Mouse (Mus musculus) ovary, postnatal 36 days (tissue): ENCODE measurements around the gene Prkg1.

Experiments
- DNase-seq: peaks from one replicate; pipeline ENCODE4 v3.0.0; 2022; ENCODE audit warnings: low spot score, mixed read lengths

Gene Prkg1

GRCm38 (mm10) chr19:30843052-30843564, 921.7 kb downstream of the Prkg1 start:
- DNase-seq = no peak

- DNase-seq = no peak
These were observed 922.2 kb downstream of the Prkg1 start for GRCm38 (mm10) chr19:30842640-30843039.

GRCm38 (mm10) chr19:30833045-30833651, 931.7 kb downstream of the Prkg1 start:
- DNase-seq = no peak

- no peak for DNase-seq
These were observed 935.5 kb downstream of the Prkg1 start for GRCm38 (mm10) chr19:30829231-30829775.

GRCm38 (mm10) chr19:30827820-30828219, 937.0 kb downstream of the Prkg1 start:
- DNase-seq = no peak

GRCm38 (mm10) chr19:30826106-30826505, 938.7 kb downstream of the Prkg1 start:
- no peak for DNase-seq

GRCm38 (mm10) chr19:30815661-30816060, 949.2 kb downstream of the Prkg1 start:
- DNase-seq = no peak

GRCm38 (mm10) chr19:30806265-30806664, 958.6 kb downstream of the Prkg1 start:
- DNase-seq = no peak

GRCm38 (mm10) chr19:30780803-30781202, 984.0 kb downstream of the Prkg1 start:
- no peak for DNase-seq

- no peak for DNase-seq
These were observed 996.5 kb downstream of the Prkg1 start for GRCm38 (mm10) chr19:30768316-30768715.

GRCm38 (mm10) chr19:30744426-30744825, 1020.4 kb downstream of the Prkg1 start:
- DNase-seq = no peak

GRCm38 (mm10) chr19:30699130-30699529, 1065.7 kb downstream of the Prkg1 start:
- no peak for DNase-seq

- no peak for DNase-seq
These were observed 1073.6 kb downstream of the Prkg1 start for GRCm38 (mm10) chr19:30691258-30691657.

- DNase-seq = no peak
These were observed 1074.1 kb downstream of the Prkg1 start for GRCm38 (mm10) chr19:30690691-30691090.

GRCm38 (mm10) chr19:30687942-30688341, 1076.9 kb downstream of the Prkg1 start:
- DNase-seq = no peak

GRCm38 (mm10) chr19:30676308-30676707, 1088.5 kb downstream of the Prkg1 start:
- no peak for DNase-seq

GRCm38 (mm10) chr19:30664269-30664668, 1100.6 kb downstream of the Prkg1 start:
- DNase-seq = peak; percentile 39

GRCm38 (mm10) chr19:30642629-30643170, 1122.1 kb downstream of the Prkg1 start:
- DNase-seq = no peak

GRCm38 (mm10) chr19:30637471-30637870, 1127.4 kb downstream of the Prkg1 start:
- DNase-seq = no peak

- DNase-seq = no peak
These were observed 1133.8 kb downstream of the Prkg1 start for GRCm38 (mm10) chr19:30631051-30631450.

- DNase-seq = no peak
These were observed 1138.8 kb downstream of the Prkg1 start for GRCm38 (mm10) chr19:30626036-30626435.

- DNase-seq = no peak
These were observed 1139.4 kb downstream of the Prkg1 start for GRCm38 (mm10) chr19:30625391-30625790.

- DNase-seq = peak; percentile 6
These were observed 1141.2 kb downstream of the Prkg1 start for GRCm38 (mm10) chr19:30623620-30624019.
